Mouse (Mus musculus) layer of hippocampus, postnatal 14 days (tissue): ENCODE measurements around the gene Tssk3. TPM values are rescaled to one million over a fixed set of nuclear protein-coding genes. Genes with fewer than 3 reads are reported as not detected.
A peak's percentile ranks its signal among the peaks of the same experiment; 100 is the strongest.
"Not testable (repeated sequence)": the region's sequence is repeated elsewhere in the genome, so short reads cannot be mapped to it uniquely, and the experiment has no call there.

Source experiments
- DNase-seq, 2 experiments: peaks; one replicate each; pipeline ENCODE4 v3.0.0; 2021 to 2022; ENCODE audit warnings: low spot score in 2 of 2, mixed read lengths in 1 of 2
- total RNA-seq, 2 experiments: library from RNA; stranded (reverse); gene quantifications; 2 replicates each; pipeline ENCODE4 v1.2.3; 2021

Gene Tssk3
- total RNA-seq, 2 experiments from 2014 or later = not detected

- DNase-seq = no peak
These were observed 11.6 kb upstream of the Tssk3 start for GRCm38 (mm10) chr4:129502327-129502888.

DNA sequence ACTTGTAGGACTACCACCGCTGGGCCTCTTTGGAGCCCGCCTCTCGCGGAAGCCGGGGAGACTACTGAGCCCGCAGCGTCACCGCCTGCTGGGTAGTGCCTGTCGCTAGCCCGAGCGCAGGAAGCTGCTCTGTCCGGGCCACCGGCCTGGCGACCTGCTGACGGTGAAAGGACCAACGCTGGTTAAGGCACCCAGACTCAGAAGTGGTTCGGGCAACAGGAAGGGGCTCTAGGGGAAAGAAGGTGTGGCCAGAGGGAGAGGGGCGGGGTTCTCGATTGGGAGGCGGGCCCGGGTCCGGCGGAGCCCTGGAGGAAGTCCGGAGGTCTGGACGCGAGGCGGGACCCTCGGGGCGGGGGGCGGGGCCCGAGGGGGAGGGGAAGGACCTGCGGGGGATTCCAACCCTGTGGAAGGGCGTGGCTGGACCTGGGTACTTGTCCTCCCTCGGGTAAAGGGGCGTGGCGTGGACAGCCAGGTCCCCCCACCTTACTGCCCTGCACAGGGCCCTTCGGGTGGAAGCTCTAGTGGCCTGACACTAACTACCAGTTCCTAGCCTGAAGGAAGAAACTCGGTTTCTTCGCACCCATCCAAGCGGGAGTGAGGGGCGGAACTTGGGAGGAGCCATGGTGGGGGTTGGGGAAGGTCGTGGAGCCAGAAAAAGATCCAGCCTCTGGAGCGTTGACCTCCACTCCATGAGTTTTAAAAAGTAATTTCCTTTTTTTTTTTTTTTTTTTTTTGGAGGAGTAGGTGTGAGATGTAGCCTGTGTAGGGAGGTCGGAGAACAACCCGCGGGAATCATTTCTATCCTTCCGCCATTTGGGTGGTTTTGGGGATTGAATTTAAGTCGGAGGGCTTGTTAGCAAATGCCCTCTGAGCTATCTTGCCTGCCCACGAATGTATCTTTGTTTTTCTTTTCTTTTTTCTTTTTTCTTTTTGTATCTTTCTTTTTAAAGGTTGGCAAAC lies 10.1 kb upstream of the Tssk3 start:
- DNase-seq = peak; percentile 73 to 75

- DNase-seq = no peak
These were observed 9.2 kb upstream of the Tssk3 start for GRCm38 (mm10) chr4:129500017-129500416.

- DNase-seq = no peak
These were observed 8.1 kb upstream of the Tssk3 start for GRCm38 (mm10) chr4:129498941-129499340.

- DNase-seq = no peak
These were observed 5.8 kb upstream of the Tssk3 start for GRCm38 (mm10) chr4:129496631-129497030.

- peak; percentile 71 to 89 for DNase-seq
These were observed 5.1 kb upstream of the Tssk3 start for GRCm38 (mm10) chr4:129495672-129496562.

- DNase-seq = no peak
These were observed 3.9 kb upstream of the Tssk3 start for GRCm38 (mm10) chr4:129494681-129495080.

DNA sequence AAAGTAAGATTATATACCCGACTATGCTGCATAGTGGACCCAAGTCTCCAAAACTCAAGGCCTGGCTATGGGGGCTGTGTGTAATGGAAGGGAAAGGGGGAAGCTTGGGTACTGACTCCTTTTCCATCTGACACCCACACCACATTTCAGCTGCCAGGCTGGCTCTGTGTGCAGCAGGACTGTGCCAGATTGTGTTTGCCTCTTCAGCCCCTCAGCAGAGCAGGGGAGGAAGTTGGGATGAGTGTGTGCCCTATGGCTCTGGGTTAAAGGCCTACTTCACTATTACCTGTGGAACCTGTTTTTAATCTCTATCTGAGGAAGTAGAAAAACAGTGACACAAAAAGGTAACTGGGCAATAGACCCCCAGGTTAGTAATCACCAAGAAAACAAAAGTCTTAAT lies 9.7 kb downstream of the Tssk3 start:
- DNase-seq = no peak

DNA sequence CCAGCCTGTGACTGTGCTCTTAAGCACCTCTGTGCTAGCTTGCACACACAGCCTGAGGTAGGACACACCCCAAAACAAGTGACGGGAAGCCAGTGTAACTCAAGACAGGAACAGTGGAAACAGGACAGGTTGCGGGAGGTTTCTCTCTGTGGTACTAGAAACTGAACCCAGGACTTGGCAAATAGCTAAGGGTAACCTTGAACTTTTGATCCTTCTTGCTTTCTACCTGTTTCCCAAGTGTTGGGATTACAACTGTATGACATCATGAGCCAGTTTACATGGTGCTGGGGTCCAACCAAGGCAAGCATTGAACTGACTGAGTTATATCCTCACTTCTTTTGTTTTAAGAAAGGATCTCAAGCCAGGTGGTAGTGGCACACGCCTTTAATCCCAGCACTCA lies 11.0 kb downstream of the Tssk3 start:
- DNase-seq = no peak

GRCm38 (mm10) chr4:129476047-129476446 lies 14.8 kb downstream of the Tssk3 start:
- DNase-seq = no peak

GRCm38 (mm10) chr4:129464286-129464815 lies 26.5 kb downstream of the Tssk3 start:
- DNase-seq = no peak

- no peak for DNase-seq
These were observed 27.4 kb downstream of the Tssk3 start for GRCm38 (mm10) chr4:129463097-129464059.

GRCm38 (mm10) chr4:129462118-129462517 lies 28.7 kb downstream of the Tssk3 start:
- no peak for DNase-seq

DNA sequence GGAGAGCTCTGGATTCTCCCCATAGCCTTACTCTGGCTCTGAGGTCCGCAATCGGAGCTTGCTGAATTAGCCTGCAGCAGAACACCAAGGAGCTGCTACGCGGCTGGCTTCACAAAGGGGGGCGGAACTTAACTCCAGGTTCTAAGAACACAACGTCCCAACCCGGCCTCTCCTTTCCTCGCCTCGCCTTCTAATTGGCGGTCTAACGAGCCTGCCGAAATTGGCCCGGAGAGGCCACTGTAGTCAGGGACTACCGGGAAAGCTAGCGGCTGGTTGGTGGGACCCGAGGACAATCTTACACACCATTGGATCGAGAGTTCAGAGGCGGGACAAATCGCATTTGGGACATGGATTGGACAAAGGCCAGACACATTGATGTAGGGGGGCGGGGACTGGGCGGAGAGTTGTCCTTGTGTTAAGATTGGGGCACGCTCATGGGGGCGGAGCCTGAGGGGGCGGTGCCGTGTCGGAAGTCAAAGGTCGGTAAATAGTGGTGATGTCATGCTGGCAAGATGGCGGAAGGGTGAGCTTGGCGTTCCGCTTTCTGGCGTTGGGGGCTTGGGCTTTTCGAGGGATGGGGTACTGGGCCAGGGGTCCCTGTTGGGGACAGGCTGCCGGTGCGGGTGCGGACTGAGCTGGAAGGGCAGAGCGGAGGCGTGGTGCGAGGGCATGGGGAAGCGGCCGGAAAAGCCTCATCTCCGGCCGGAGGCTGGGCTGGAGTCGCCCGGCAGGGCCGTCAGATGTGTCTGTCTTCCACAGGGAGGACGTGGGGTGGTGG lies 29.4 kb downstream of the Tssk3 start, which contains the start of gene Bsdc1:
Gene Bsdc1 (plus strand): TSS at position 399 of the 778 bp plus-strand sequence.
- DNase-seq = peak; percentile 99 to 100

DNA sequence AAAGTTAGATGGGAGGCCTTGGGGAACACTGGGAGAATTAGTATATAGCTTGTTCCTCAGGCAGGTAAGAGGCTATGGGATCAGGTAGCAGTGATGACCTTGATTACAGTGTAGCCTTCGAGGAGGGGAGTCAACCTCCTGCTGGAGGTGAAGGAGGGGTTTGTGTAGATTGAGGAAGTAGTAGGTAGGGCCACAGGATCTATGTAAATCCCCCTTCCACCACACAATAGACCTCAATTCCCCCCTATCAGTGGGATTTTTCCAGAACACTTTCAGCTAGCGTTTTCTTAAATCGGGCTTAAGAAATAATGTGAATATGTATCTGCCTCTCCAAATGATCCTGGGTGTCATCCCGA lies 30.0 kb downstream of the Tssk3 start:
- DNase-seq = no peak

GRCm38 (mm10) chr4:129459726-129460125 lies 31.1 kb downstream of the Tssk3 start:
- DNase-seq = no peak

GRCm38 (mm10) chr4:129457311-129457710 lies 33.5 kb downstream of the Tssk3 start:
- DNase-seq = not testable (repeated sequence)

- no peak for DNase-seq
These were observed 34.7 kb downstream of the Tssk3 start for GRCm38 (mm10) chr4:129456126-129456525.

- peak; percentile 64 to 87 for DNase-seq
These were observed 35.6 kb downstream of the Tssk3 start for GRCm38 (mm10) chr4:129455265-129455664.
